Mouse (Mus musculus) v-Abl transformed pro-B cells (cell line): ENCODE results near the gene Pcolce.
"Not testable (repeated sequence)": the region's sequence is repeated elsewhere in the genome, so short reads cannot be mapped to it uniquely, and the experiment has no call there.

Experiments used
- in situ Hi-C, 2 experiments: fragments of 400-800 bp; cut with MboI; formaldehyde crosslinking; loops; one replicate each; pipeline ENCODE4 v1.15.1; 2025; ENCODE audit not compliant: unreplicated experiment in 2 of 2

Gene Pcolce

GRCm38 (mm10) chr5:137630602-137631001 is 17.0 kb upstream of the Pcolce start:
- in situ Hi-C loops, result no loop called here

- in situ Hi-C loops, result no loop called here
Measured at GRCm38 (mm10) chr5:137629906-137630545, 16.4 kb upstream of the Pcolce start.

GRCm38 (mm10) chr5:137629306-137629721 is 15.7 kb upstream of the Pcolce start:
- in situ Hi-C loops, result no loop called here

GRCm38 (mm10) chr5:137628498-137629305 is 15.1 kb upstream of the Pcolce start, which contains the start of the genes Fbxo24, Lrch4 and Gm20605:
TSS of gene Fbxo24 (minus strand) at chr5:137629002.
TSS of gene Lrch4 (plus strand) at chr5:137629121.
TSS of gene Gm20605 (plus strand) at chr5:137629175.
- in situ Hi-C loops, result no loop called here

GRCm38 (mm10) chr5:137627991-137628390 is 14.4 kb upstream of the Pcolce start:
- in situ Hi-C loops, result no loop called here

- in situ Hi-C loops, result no loop called here
Measured at GRCm38 (mm10) chr5:137623937-137624530, 10.4 kb upstream of the Pcolce start.

GRCm38 (mm10) chr5:137615347-137615746 is 1.8 kb upstream of the Pcolce start:
- in situ Hi-C loops, result no loop called here

- in situ Hi-C loops, result not testable (repeated sequence)
Measured at GRCm38 (mm10) chr5:137614921-137615320, 1.3 kb upstream of the Pcolce start.

- in situ Hi-C loops, result no loop called here
Measured at GRCm38 (mm10) chr5:137613076-137613475, 508 bp downstream of the Pcolce start.

GRCm38 (mm10) chr5:137611245-137611602 is 2.4 kb downstream of the Pcolce start:
- in situ Hi-C loops, result no loop called here

- in situ Hi-C loops, result no loop called here
Measured at GRCm38 (mm10) chr5:137610548-137611244, 2.9 kb downstream of the Pcolce start.

- in situ Hi-C loops, result no loop called here
Measured at GRCm38 (mm10) chr5:137610056-137610455, 3.5 kb downstream of the Pcolce start.

GRCm38 (mm10) chr5:137609292-137609691 is 4.3 kb downstream of the Pcolce start:
- in situ Hi-C loops, result no loop called here

GRCm38 (mm10) chr5:137608654-137609190 is 4.9 kb downstream of the Pcolce start:
- in situ Hi-C loops, result no loop called here

- in situ Hi-C loops, result no loop called here
Measured at GRCm38 (mm10) chr5:137607860-137608653, 5.5 kb downstream of the Pcolce start.

- in situ Hi-C loops, result loop anchor here in 1 of 2 experiments (5.0 kb wide), 1 partner anchor 69 kb away; the partner anchor contains the start of genes Epo and Gnb2
Measured at GRCm38 (mm10) chr5:137601365-137601729, 12.2 kb downstream of the Pcolce start.

- in situ Hi-C loops, result loop anchor here in 1 of 2 experiments (5.0 kb wide), 1 partner anchor 68 kb away; the partner anchor contains the start of genes Epo and Gnb2
Measured at GRCm38 (mm10) chr5:137600619-137601364, 12.8 kb downstream of the Pcolce start, which contains the start of gene Mospd3. TSS of gene Mospd3 (minus strand) at chr5:137601058.

GRCm38 (mm10) chr5:137600281-137600618 is 13.3 kb downstream of the Pcolce start:
- in situ Hi-C loops, result loop anchor here in 1 of 2 experiments (5.0 kb wide), 1 partner anchor 68 kb away; the partner anchor contains the start of genes Epo and Gnb2

GRCm38 (mm10) chr5:137599600-137599999 is 14.0 kb downstream of the Pcolce start:
- in situ Hi-C loops, result no loop called here
